Mouse (Mus musculus) layer of hippocampus, adult 18-20 months (tissue): Measurements from ENCODE around the gene Macf1. TPM values are rescaled to one million over a fixed set of nuclear protein-coding genes. Genes with fewer than 3 reads are reported as not detected.
"Not testable (repeated sequence)": the region's sequence is repeated elsewhere in the genome, so short reads cannot be mapped to it uniquely, and the experiment has no call there.

Experiments
- DNase-seq, 2 experiments: peaks; one replicate each; pipeline ENCODE4 v3.0.0; 2022; ENCODE audit warnings: low spot score in 2 of 2
- microRNA-seq, 2 experiments: library from miRNA; unstranded; fragments of <30 nt; microRNA quantifications; one replicate each; pipeline ENCODE4 v1.2.0; 2021
- total RNA-seq, 2 experiments: library from RNA; stranded (reverse); gene quantifications; 2 replicates each; pipeline ENCODE4 v1.2.3; 2021

The Macf1 gene
- total RNA-seq, 2 experiments from 2014 or later: 219 to 233 TPM

- DNase-seq: not testable (repeated sequence)
Measured at GRCm38 (mm10) chr4:123322910-123323309, 361.2 kb downstream of the Macf1 start.

GRCm38 (mm10) chr4:123314497-123314896, 369.7 kb downstream of the Macf1 start:
- no peak for DNase-seq

- no peak for DNase-seq
Measured at GRCm38 (mm10) chr4:123313010-123313409, 371.1 kb downstream of the Macf1 start.

GRCm38 (mm10) chr4:123311845-123312244, 372.3 kb downstream of the Macf1 start:
- DNase-seq: no peak

- DNase-seq: no peak
Measured at GRCm38 (mm10) chr4:123308292-123308691, 375.9 kb downstream of the Macf1 start.

GRCm38 (mm10) chr4:123306999-123307398, 377.2 kb downstream of the Macf1 start:
- DNase-seq: peak in 1 of 2 experiments; percentile 48

GRCm38 (mm10) chr4:123305789-123306188, 378.4 kb downstream of the Macf1 start:
- DNase-seq: peak in 1 of 2 experiments; percentile 60

Small RNA genes lying within 50 kb of the gene (microRNA-seq; reads per million reads assigned to microRNA genes)
- gene Mir6398: 0 reads per million in 2 experiments

Other genes with a start within 250 kb of the Macf1 start
- gene Ndufs5, start 33.8 kb upstream of the Macf1 start, total RNA-seq: 100 to 1,000 TPM; 198 to 204 TPM
- 10 to 100 TPM; 53.8 to 61.3 TPM for gene Akirin1, start 66.0 kb upstream of the Macf1 start, total RNA-seq
- gene Rhbdl2, start 103.5 kb upstream of the Macf1 start, total RNA-seq: under 1 TPM in 1 of 2 experiments, not detected in 1; 0.23 TPM
- not detected for gene 4933427I04Rik, start 175.3 kb upstream of the Macf1 start, total RNA-seq
- gene Mycbp, start 220.5 kb upstream of the Macf1 start, total RNA-seq: 10 to 100 TPM in 1 of 2 experiments, 1 to 10 TPM in 1; 8.9 to 10.9 TPM
- gene Rragc, start 233.1 kb upstream of the Macf1 start, total RNA-seq: 10 to 100 TPM; 58.9 to 59.2 TPM
- not detected for gene 4930535I16Rik, start 233.7 kb upstream of the Macf1 start, total RNA-seq